In genomic region chr19:42125501-42126218, GRCm38 (mm10) we compare ENCODE assay signal across 24 mouse cellular contexts. TPM values are rescaled to one million over a fixed set of nuclear protein-coding genes. Genes with fewer than 3 reads are reported as not detected.
A peak's percentile ranks its signal among the peaks of the same experiment; 100 is the strongest.
DNase-seq lines count a peak whose midpoint lies in the region; ATAC-seq lines count a peak whose summit lies in the region.
"Had no signal": no experiment of that assay in that cellular context is flagged by ENCODE, and none has a peak within 500 bp of the region (broad histone marks: within the 10 kb centered on the region; RNA-seq: fewer than 3 reads in every experiment).

No protein-coding gene starts in this region.

- peak; percentile 34 for DNase-seq in adrenal gland, postnatal 14 days
- no peak for DNase-seq in adrenal gland, postnatal 25 days
- DNase-seq in heart, adult 11 months: no peak
- peak; percentile 66 for DNase-seq in 3T3-L1 (ENCODE audit: low read depth, low spot score)
- DNase-seq in Muller cell, postnatal 12 days (ENCODE audit: inconsistent ontology term): peak; percentile 75
- DNase-seq in yolk sac, embryonic 10.5 days (ENCODE audit: low spot score): no peak
- DNase-seq: cerebellum, postnatal 10 days; gastrocnemius, postnatal 36 days; kidney, postnatal 4 days; liver, embryonic 13.5 days; lung, postnatal 10 days; retina, postnatal 1 day had no signal

- H3K9me3 ChIP-seq in heart, embryonic 16.5 days (replicated peaks; ENCODE audit: control insufficient read depth, low read length): no peaks in the 10 kb centered on the region
- no peaks in the 10 kb centered on the region for H3K9me3 ChIP-seq in forebrain, embryonic 12.5 days
- H3K9me3 ChIP-seq: embryonic facial prominence, embryonic 12.5 days; hindbrain, embryonic 13.5 days; intestine, embryonic 15.5 days; kidney, embryonic 15.5 days; limb, embryonic 13.5 days; liver, embryonic 13.5 days; stomach, embryonic 15.5 days had no signal

- no peak for ATAC-seq in heart, embryonic 16.5 days (replicated peaks; ENCODE audit: extremely low read depth, insufficient read depth, low FRiP score)
- ATAC-seq in forebrain, embryonic 12.5 days (ENCODE audit: low FRiP score): no peak
- ATAC-seq: activated CD4-positive, CD25-positive, alpha-beta regulatory T cell, adult 4 months; forebrain, embryonic 14.5 days; intestine, embryonic 15.5 days had no signal

- no peak overlapping the region for H3K4me2 ChIP-seq in heart, embryonic 16.5 days (ENCODE audit: low read depth, low read length)
- no peak overlapping the region for H3K4me2 ChIP-seq in forebrain, embryonic 12.5 days
- H3K4me2 ChIP-seq: embryonic facial prominence, embryonic 12.5 days; hindbrain, embryonic 13.5 days; intestine, embryonic 15.5 days; kidney, embryonic 15.5 days; limb, embryonic 13.5 days; liver, embryonic 13.5 days had no signal

- WGBS in heart, embryonic 16.5 days: 63% methylated on average over 11 of the region's 11 CpGs
- WGBS in forebrain, embryonic 12.5 days: 75% methylated on average over 11 of the region's 11 CpGs

- no peaks in the 10 kb centered on the region for H3K27me3 ChIP-seq in heart, embryonic 16.5 days (ENCODE audit: control insufficient read depth, insufficient read depth, low read length)
- H3K27me3 ChIP-seq in forebrain, embryonic 12.5 days: peaks cover 8% of the 10 kb centered on the region; the same call in 1 of the 2 replicates
- H3K27me3 ChIP-seq: CH12.LX; embryonic facial prominence, embryonic 12.5 days; intestine, embryonic 15.5 days; kidney, embryonic 15.5 days; limb, embryonic 13.5 days; liver, embryonic 13.5 days; stomach, embryonic 15.5 days had no signal

- 0 out of 2 replicates have a peak overlapping the region, but pooled peaks have one; percentile 6 for H3K9ac ChIP-seq in heart, embryonic 16.5 days (ENCODE audit: low read length)
- no peak overlapping the region for H3K9ac ChIP-seq in forebrain, embryonic 12.5 days
- H3K9ac ChIP-seq: embryonic facial prominence, embryonic 12.5 days; hindbrain, embryonic 13.5 days; intestine, embryonic 15.5 days; kidney, embryonic 15.5 days; limb, embryonic 13.5 days; liver, embryonic 13.5 days; stomach, embryonic 15.5 days had no signal

- no peak overlapping the region for H3K27ac ChIP-seq in heart, embryonic 16.5 days (ENCODE audit: low read length)
- no peak overlapping the region for H3K27ac ChIP-seq in forebrain, embryonic 12.5 days
- H3K27ac ChIP-seq: embryonic facial prominence, embryonic 12.5 days; hindbrain, embryonic 13.5 days; intestine, embryonic 15.5 days; kidney, embryonic 15.5 days; limb, embryonic 13.5 days; liver, embryonic 13.5 days; stomach, embryonic 15.5 days had no signal

- H3K4me1 ChIP-seq in heart, embryonic 16.5 days (ENCODE audit: control insufficient read depth, insufficient read depth, low read length): peaks cover 32% of the 10 kb centered on the region
- peaks cover 18% of the 10 kb centered on the region for H3K4me1 ChIP-seq in forebrain, embryonic 12.5 days

- no peak overlapping the region for H3K4me3 ChIP-seq in heart, embryonic 16.5 days (ENCODE audit: low read length)
- H3K4me3 ChIP-seq in forebrain, embryonic 12.5 days (replicated peaks): no peak overlapping the region
- H3K4me3 ChIP-seq: embryonic facial prominence, embryonic 12.5 days; erythroblast, embryonic 14.5 days; hindbrain, embryonic 13.5 days; intestine, embryonic 15.5 days; kidney, embryonic 15.5 days; limb, embryonic 13.5 days; liver, embryonic 13.5 days; stomach, embryonic 15.5 days had no signal

- H3K36me3 ChIP-seq in heart, embryonic 16.5 days (ENCODE audit: control insufficient read depth, insufficient read depth): peaks cover 13% of the 10 kb centered on the region
- peaks cover 35% of the 10 kb centered on the region for H3K36me3 ChIP-seq in forebrain, embryonic 12.5 days (replicated peaks)

RNA-seq across cellular contexts. Expression of gene Avpi1, which starts 3.2 kb away (rescaled TPM):
- 47.4 and 48.9 TPM in 2 replicates for total RNA-seq in adrenal gland, postnatal 14 days (2021)
- total RNA-seq in adrenal gland, postnatal 25 days (2021): 74.4 and 98.1 TPM in 2 replicates
- polyA plus RNA-seq in heart, embryonic 16.5 days (2015; fragmentation: Nextera tagmentation; extraction: Ambion mirVana): 33.4 and 37.2 TPM in 2 replicates
- 10.4 and 10.5 TPM in 2 replicates for polyA plus RNA-seq in forebrain, embryonic 12.5 days (2016; fragmentation: Nextera tagmentation; extraction: Ambion mirVana)

RNA-seq across cellular contexts. Expression of gene Marveld1, which starts 21.5 kb away (rescaled TPM):
- 46.4 and 50.1 TPM in 2 replicates for total RNA-seq in adrenal gland, postnatal 14 days (2021)
- total RNA-seq in adrenal gland, postnatal 25 days (2021): 40.4 and 45.0 TPM in 2 replicates
- polyA plus RNA-seq in heart, embryonic 16.5 days (2015; fragmentation: Nextera tagmentation; extraction: Ambion mirVana): 7.3 TPM in 2 replicates
- 3.5 and 4.2 TPM in 2 replicates for polyA plus RNA-seq in forebrain, embryonic 12.5 days (2016; fragmentation: Nextera tagmentation; extraction: Ambion mirVana)
- total RNA-seq: CH12.LX had no signal

RNA-seq across cellular contexts. Expression of gene Pi4k2a, which starts 35.4 kb away (rescaled TPM):
- 50.4 and 51.5 TPM in 2 replicates for total RNA-seq in adrenal gland, postnatal 14 days (2021)
- 58.2 and 62.4 TPM in 2 replicates for total RNA-seq in adrenal gland, postnatal 25 days (2021)
- polyA plus RNA-seq in heart, embryonic 16.5 days (2015; fragmentation: Nextera tagmentation; extraction: Ambion mirVana): 8.5 and 14.3 TPM in 2 replicates
- 31.0 and 32.0 TPM in 2 replicates for polyA plus RNA-seq in forebrain, embryonic 12.5 days (2016; fragmentation: Nextera tagmentation; extraction: Ambion mirVana)

RNA-seq across cellular contexts. Expression of gene Zfyve27, which starts 38.1 kb away (rescaled TPM):
- 42.7 and 45.0 TPM in 2 replicates for total RNA-seq in adrenal gland, postnatal 14 days (2021)
- total RNA-seq in adrenal gland, postnatal 25 days (2021): 51.8 and 73.5 TPM in 2 replicates
- polyA plus RNA-seq in heart, embryonic 16.5 days (2015; fragmentation: Nextera tagmentation; extraction: Ambion mirVana): 22.8 and 25.1 TPM in 2 replicates
- 42.9 and 47.3 TPM in 2 replicates for polyA plus RNA-seq in forebrain, embryonic 12.5 days (2016; fragmentation: Nextera tagmentation; extraction: Ambion mirVana)

RNA-seq across cellular contexts. Expression of gene Morn4, which starts 39.5 kb away (rescaled TPM):
- total RNA-seq in adrenal gland, postnatal 14 days (2021): 5.4 and 7.4 TPM in 2 replicates
- total RNA-seq in adrenal gland, postnatal 25 days (2021): 6.6 and 10.1 TPM in 2 replicates
- polyA plus RNA-seq in heart, embryonic 16.5 days (2015; fragmentation: Nextera tagmentation; extraction: Ambion mirVana): 9.1 and 10.6 TPM in 2 replicates
- polyA plus RNA-seq in forebrain, embryonic 12.5 days (2016; fragmentation: Nextera tagmentation; extraction: Ambion mirVana): 73.4 and 75.1 TPM in 2 replicates
- polyA plus RNA-seq: activated CD4-positive, CD25-positive, alpha-beta regulatory T cell, adult 4 months had no signal

Comparison
In these comparisons a context has a peak if more than half of its experiments do, and no peak if none do; other contexts are left out.
1. DNase-seq: peak in adrenal gland, postnatal 14 days (single experiment), 3T3-L1 (single experiment) and Muller cell, postnatal 12 days (single experiment); none in adrenal gland, postnatal 25 days (single experiment), heart, adult 11 months (single experiment) and yolk sac, embryonic 10.5 days (single experiment).